Mouse (Mus musculus) fat pad, adult 2 months (tissue): ENCODE data around the gene Mybl2.
"Not testable (repeated sequence)": the region's sequence is repeated elsewhere in the genome, so short reads cannot be mapped to it uniquely, and the experiment has no call there.

Experiments
- DNase-seq: peaks from one replicate; pipeline ENCODE4 v3.0.0-alpha.2; 2011; ENCODE audit warnings: low read depth, low spot score; ENCODE audit errors: extremely low read depth

The Mybl2 gene

DNA sequence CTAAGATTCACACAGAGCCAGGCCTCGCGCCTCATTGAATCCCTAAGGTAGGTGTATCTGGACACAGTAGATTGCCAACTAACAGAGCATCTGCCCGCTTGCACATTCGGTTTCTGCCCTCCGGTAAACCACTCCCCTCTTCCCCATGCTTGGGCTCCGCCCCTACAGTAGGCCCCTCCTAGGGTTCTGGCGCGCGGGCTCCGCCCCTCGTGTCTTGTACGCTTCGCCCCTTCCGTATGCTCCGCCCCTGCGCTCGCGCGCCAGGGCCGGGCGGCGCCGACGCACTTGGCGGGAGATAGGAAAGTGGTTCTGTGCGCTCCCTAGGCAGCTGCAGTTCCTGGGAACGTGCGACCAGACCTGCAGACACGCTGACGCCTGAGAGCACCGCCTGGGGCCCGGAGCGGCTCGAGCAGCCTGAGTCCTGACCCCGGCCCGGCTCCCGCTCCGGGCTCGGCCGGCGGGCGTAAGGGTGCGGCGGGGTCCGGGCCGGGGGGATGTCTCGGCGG, at the start of gene Mybl2:
Mybl2 (plus strand) TSS at position 353 of the 506 bp plus-strand sequence.
- DNase-seq, result peak; percentile 34

DNA sequence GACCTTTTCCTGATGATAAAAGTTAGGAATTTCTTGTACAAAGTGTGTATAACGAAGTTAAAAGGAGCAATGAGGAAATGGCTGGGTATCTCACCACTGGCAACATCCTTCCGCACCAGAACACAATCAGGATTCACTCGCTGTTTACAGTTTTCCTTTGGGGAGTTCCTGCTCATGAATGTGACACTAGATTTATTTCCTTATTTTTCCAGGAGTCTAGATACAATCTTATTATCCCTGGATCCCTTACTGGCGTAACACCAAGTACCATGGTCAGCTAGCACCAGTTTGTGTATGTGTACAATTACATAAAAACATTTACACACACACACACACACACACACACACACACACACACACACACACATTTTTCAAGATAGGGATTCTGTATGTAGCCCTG, 47.2 kb upstream of the Mybl2 start:
- DNase-seq, result no peak

DNA sequence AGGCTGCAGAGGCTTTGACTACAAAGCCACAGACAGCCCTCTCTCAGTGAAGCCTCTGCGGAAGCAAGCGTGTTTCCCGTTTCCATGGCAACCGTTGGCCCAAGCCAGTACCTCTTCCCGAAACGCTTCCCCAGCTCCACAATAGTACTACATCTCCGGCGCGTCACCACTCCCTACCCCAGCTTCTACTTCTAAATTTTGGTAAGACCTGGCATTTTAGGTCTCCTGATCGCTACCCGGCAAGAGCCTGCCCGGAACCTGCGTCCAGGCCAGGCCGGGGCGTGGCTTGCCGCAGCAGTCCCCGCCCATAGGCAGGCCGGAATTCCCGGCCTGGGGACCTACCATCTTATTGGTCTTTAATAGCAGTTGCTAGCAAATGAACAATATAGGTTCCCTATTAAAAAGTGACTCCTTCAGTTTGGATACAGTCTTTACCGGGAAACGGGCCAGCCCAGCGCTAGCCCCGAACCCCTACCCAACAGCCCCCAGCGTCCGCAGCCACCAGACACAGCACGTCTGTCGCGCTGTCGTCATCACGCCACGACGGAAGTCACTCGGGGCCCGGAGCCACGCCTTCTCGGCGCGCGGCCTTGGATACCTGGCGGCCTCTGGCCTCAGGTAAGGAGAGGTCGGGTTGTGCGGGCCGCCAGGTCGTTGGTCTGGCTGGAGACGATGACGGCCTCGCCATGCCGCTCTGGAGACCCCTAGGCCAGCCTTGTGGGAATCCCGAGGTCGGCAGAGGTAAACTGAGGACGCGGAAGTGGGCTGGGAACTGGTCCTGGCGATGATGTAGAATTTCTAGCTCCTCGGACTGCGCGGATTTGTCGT, 37.4 kb upstream of the Mybl2 start, which contains the start of gene Ift52:
Ift52 (plus strand) TSS at position 439 of the 828 bp plus-strand sequence.
- DNase-seq, result peak; percentile 11

DNA sequence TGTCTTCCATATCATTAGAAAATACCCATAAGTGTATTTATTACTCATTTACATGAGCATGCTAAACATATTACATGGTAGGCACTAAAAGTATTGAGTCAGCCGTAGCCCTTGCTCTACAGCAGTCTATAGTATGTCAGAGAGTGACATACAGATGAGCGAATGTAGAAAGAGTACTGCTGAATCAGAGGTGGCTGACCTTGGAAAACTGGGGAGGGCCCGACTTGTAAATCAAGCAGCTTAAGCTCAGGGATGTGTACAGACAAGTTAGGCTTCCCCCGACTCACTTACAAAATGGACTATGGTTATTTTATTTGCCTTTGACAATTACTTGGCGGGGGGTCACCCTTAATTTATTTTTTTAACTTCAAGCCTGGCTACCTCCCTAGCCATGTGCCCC, 23.2 kb upstream of the Mybl2 start:
- no peak for DNase-seq

DNA sequence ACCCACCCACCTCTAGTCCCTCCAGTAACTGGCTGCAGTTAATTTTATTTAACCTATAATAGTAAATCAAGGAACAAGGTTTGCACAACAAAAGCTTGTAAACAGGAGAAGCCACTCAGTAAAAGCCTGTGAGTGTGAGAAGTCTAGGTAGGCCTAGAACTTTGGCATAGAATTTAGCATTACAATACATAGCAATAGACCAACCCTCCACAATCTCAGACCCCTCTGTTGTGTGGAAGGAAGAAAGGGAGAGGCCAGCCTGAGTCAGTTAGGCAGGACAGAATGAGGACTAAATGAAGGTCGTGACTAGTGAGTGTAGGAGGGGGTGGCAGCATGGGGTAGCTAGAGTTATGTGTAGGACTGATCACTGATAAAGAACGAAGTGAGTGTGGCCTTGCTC, 22.7 kb upstream of the Mybl2 start:
- no peak for DNase-seq

DNA sequence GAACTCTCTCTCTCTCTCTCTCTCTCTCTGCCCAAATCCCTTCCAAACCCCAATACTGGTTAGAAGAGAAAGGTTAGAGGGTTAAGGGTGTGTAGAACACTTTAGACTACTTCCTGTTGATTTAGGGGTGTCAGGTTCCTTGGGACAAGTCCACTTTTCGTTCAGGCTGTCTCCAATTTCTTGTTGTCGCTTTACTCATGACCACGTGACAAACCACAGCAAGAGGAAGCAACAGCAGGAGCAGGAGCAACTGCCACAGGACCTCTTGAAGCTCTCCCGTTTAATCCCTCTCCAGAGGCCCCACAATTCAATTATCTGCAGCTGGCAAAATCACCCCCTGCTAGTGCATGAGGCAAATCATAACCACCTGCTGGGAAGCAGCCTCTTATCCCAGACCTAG, 21.9 kb upstream of the Mybl2 start:
- DNase-seq, result no peak

DNA sequence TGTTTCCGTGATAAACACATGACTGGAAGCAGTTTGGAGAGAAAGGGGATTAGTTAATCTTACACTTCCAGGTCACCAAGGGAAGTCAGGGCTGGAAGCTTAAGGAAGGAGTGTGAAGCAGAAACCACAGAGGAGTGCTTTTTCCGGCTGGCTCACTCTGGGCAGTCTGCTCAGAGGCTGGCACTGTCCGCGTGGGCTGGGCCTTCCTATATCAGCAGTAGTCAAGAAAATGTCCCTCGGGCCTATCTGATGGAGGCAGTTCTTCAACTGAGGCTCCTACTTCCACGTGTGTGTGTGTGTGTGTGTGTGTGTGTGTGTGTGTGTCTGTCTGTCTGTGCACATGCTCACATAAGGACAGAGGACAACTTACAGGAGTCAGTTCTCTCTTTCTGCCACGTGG, 14.5 kb upstream of the Mybl2 start:
- DNase-seq, result no peak

DNA sequence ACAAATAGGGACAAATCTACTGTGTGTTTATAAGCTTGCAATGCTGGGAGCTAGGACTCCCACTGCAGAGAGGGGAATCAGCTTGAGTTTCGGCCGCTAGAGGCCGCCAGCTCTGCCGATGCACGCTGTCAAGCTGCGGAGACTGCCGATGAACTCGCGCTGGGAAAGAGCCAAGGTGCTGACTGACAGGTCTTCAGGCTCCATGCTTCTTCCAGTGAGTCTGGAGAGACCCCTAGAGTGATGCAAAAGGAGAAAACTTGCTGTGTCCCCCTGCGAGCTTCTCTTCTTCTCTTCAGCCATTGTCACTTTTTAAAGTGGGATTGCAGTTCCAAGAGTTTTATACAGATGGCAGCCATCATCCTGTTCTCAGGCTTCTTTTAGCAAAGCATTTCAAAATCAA, 6.4 kb upstream of the Mybl2 start:
- DNase-seq, result no peak

DNA sequence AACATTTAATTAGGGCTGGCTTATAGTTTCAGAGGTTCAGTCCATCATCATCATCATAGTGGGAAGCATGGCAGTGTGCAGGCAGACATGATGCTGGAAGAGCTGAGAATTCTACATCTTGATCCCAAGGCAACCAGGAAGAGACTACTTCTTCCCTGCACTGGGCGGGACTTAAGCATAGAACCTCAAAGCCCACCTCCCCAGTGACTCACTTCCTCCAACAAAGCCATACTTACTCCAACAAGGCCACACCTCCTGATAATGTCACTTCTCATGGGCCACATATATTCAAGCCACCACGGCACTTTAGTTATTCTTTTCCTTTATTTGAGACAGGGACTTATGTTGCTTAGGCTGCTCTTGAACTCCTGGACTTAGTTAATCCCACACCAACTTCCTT, 5.4 kb upstream of the Mybl2 start:
- no peak for DNase-seq

DNA sequence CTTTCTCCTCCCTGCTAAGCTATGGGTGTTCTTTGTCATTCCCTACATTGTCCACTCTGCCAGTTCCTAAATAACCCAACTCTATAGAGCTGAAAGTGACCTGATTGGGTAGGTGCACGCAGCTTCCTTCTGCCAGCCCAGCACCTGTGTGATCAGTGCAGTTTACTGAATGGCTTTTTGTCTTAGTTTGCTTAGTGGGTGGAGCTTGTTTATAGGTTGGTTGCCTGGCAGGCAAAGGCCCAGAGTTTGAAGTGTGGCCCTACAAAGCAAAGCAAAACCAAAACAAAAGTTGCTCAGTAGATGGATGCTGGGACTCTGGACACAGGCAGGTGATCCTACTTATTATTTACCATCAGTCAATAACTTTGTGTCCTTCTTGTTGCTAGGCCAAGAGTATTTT, 2.8 kb upstream of the Mybl2 start:
- no peak for DNase-seq

DNA sequence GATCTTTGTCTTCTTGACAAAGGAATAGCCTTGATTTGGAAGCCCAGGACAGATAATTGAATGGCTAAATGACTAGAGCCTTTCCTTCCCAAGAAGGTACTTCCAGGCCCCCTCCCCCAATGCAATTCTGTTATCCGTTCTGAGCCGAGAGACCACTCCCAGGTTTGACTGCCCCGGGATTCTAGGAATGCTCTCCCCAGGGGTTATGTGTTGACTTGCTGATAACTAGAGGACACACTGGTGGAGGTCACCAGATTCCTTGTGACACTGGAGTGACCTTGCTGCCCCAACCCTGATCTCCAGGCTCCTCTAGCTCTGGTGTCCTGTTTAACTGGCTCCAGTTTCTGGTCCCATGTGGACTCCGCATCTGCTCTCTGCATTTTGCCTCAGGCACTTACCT, 2.4 kb upstream of the Mybl2 start:
- DNase-seq, result no peak

DNA sequence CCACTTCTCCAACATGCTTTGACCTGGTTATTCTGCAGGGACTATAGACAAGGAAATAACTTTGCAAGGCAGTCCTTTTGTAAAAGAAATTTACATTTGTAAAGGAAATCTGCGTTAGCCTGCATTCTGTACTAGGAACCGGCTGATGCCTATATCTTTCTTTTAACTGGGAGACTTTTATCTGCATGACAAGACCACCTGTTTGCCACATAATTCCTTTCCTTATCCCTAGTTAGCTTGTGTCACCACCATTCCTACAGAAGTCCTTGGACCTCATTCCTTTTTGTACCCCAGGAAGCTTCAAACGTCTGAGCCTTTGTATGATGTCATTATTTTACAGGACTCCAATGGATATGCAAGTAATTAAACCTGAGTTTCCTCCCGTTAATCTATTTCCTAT, 1.7 kb upstream of the Mybl2 start:
- DNase-seq, result no peak

DNA sequence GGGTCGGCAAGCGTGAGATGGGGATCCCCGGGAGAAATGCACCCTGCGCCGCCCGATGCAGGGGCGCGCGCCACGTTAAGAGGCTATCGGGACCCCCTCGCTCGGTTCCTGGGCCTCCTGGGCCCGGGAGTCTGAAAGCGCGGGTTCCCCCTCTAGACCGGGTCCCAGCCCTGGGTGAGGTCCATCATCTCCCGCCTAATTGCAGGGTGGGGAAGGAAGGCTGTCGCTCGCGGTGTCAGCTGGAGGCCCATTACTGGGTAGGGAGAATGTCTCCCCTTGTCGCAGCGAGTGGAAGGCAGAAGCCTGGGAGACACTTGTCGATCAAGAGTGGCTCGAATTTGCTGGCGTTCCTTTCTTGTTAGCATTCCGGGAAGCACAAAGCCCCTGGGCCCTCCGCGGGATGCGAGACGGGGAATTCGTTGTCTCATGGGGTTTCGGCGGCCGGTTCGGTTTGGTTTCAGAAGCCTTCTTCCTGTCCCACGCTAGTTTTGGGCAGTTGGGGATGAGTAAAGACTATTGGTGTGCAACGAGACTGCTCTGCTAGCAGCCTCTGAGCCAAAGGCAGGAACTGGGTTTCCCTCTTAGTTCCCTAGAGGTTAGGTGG, 506 bp downstream of the Mybl2 start:
- no peak for DNase-seq

DNA sequence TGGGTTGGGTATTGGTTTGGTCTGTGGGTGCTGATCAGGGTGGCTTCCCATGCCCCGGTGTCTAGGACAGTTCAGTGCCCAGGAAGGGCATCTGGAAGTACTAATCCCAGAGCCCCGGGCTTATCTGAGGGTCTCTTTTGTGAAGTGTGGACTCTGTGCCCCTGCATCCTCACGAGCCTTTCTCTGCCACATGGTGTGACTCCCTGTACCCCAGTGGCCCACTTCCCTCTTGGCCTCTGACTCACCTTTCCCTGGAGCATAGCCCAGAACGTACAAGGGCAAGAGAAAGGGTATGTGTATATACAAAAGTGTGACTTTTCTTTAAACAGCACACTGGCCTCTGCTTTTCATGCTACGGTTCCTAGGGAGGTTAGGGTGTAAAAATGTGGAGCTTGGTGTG, 1.2 kb downstream of the Mybl2 start:
- no peak for DNase-seq

DNA sequence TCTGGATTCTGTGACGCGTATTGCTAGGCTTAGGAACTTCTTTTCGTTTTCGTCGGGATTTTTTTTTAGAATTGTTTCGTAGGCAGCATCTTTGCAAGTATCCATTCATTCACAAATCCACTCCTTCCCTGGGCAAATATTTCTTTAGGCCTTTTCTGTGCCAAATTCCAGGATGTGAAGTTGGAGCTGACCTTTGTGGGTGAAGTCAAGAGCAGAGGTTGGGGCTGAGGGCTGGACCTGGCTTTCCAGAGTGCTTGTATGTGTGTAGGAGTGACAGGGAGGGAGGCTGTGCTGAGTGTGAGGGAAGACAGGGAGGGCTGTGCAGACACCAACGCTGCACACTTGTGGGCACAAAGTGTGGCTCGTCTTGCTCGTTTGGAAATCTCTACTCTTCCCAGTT, 2.1 kb downstream of the Mybl2 start:
- DNase-seq, result no peak

DNA sequence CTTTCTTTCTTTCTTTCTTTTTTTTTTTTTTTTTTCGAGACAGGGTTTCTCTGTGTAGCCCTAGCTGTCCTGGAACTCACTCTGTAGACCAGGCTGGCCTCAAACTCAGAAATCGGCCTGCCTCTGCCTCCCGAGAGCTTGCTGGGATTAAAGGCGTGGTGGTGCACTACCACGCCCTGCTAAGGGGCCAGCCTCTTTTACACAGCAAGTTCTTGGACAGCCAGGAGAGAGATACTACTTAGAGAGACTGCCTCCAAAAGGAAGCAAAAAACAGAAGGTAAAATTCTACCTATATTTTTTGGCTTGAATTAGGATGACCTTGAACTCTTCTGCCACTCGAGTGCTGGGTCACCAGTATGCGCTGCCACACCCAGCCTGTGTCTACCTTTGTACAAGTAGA, 4.5 kb downstream of the Mybl2 start:
- not testable (repeated sequence) for DNase-seq

DNA sequence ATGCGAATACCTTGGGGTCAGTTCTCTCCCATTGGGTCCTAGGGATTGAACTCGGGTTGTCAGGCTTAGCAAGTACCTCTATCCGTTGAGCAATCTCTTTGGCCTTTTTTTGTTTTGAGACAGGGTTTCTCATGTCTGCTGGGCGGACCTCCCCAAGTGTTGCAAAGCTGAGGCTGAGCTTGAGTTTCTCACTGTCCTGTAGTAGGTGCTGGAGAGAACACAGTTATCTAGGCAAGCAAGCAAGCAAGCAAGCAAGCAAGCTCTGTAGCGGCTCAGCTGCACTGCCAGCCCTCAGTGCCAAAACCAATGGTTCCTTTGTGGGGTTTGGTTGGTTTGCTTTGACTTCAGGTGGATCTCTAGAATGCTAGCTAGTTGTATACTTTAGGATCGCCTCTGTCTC, 6.1 kb downstream of the Mybl2 start:
- no peak for DNase-seq

DNA sequence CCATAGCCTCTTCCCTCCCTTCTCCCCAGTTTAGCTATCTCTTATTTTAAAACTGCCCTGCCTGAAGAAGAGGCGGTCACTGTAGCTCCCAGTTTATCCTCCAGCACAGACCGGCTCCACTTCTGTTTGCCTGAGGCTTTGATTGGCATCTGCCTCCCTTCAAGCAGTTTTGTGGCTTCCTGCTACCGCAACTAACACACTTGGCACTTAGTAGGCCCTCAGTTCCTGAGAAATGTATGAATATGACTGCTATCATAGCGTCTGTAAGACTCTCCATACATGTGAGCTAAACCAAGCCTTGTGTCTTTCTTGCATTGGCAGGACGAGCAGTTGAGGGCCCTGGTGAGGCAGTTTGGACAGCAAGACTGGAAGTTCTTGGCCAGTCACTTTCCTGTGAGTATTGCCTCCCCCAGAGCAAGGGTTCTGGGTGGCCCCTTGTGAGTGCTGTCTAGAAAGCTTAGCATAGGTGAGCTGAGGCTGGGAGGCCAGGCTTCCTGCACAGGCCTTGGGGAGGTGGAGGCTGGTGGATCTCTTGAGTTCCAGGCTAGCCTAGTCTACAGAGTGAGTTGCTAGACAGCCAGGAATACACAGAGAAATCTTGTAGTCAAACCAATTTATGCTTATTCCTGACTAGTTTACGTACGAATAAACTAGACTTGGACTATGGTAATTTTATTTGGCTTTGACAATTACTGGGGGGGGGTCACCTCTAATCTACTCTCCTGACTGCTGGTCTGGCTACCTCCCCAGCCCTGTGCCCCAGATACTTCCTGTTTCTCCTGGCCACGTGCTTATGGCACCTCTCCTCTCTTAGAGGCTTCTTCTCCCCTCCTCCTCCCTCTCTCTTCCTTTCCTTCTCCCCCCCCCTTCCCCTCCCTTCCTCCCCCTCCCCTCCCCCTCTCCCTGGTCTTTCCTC, 7.0 kb downstream of the Mybl2 start:
- no peak for DNase-seq

DNA sequence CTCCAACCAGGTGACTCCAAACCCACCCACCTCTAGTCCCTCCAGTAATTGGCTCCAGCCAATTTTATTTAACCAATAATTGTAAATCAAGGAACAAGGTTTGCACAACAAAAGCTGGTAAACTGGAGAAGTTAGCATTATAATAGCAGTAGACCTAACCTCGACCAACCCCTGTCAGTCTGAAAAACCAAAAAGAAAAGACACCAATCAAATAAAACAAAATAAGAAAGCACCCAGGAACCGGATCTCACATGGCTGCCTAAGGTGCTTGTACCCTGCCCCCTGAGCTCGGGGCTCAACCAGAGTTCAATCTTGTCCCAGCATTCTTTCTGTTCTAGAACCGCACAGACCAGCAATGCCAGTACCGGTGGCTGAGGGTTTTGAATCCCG, 7.6 kb downstream of the Mybl2 start:
- DNase-seq, result no peak

DNA sequence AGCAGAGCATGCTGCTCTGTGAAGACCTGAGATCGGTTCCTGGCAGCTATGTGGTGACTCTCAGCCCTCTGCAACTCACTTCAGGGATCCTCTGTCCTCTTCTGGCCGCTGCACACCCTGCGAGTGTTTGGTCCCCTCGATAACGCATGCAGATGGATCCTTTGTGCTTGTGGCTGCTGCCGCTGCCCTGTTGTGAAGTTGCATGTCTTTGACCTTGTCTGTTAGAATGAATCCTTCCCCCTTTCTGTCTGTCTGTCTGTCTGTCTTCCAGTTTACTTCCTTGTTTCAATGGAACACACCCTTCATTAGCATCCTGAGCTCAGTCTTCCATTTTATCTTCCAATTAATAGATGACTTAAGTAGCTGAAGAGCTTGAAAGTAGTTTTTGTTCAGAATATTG, 11.8 kb downstream of the Mybl2 start:
- no peak for DNase-seq

DNA sequence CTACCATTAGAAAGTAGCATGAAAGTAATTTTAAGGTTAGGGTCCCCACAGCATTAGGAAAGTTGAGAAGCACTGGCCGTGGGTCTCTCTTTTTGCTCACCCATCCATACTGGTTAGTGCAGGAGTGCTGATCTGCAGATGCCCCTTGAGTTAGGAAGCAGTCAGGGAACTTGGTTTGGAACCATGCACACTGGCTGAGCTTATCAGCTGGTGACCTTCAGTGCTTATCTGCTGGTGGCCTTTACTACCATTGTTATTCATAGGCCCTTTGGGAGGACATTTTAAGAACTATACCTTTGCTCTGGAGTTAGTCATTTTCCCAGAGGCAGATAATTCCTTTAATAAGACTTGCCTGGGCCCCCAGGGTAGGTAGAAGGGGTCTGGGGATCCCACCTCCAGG, 12.7 kb downstream of the Mybl2 start:
- DNase-seq, result no peak

DNA sequence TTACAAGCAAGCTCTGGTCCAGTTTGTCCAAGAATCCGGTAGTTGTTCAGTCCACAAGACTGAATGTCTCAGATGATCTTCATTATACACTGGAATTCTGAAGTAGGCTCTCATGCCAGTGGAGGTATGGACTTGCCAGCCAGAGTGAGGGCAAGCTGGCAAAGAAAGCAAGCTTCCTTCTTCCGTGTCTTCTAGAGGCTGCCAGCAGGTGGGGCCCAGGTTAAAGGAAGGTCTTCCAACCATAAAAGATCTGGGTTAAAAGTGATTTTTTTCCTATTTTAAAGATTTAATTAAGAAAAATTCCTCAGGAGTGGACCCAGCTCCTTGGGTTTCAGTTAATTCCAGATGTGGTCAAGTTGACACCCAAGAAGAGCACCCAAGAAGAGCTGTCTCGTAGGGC, 15.7 kb downstream of the Mybl2 start:
- DNase-seq, result no peak
